Mouse (Mus musculus) ES-Bruce4 (cell line): ENCODE measurements around the gene Ptprk. TPM values are rescaled to one million over a fixed set of nuclear protein-coding genes. Genes with fewer than 3 reads are reported as not detected.

Source experiments
- H3K27ac ChIP-seq: 2 replicates; pipeline ENCODE4 v1.5.1; 2012; ENCODE audit warnings: low read length, inconsistent platforms; ENCODE audit not compliant: insufficient read depth
- H3K27me3 ChIP-seq: 2 replicates; pipeline ENCODE4 v1.6.1; 2012; ENCODE audit warnings: mild to moderate bottlenecking, low read length, inconsistent platforms; ENCODE audit not compliant: control insufficient read depth, poor library complexity, insufficient read depth, severe bottlenecking
- H3K36me3 ChIP-seq: 2 replicates; pipeline ENCODE4 v1.6.1; 2012; ENCODE audit warnings: inconsistent platforms, mild to moderate bottlenecking, low read length, moderate library complexity; ENCODE audit not compliant: control insufficient read depth, poor library complexity, insufficient read depth, severe bottlenecking
- H3K4me1 ChIP-seq: one replicate; pipeline ENCODE4 v1.8.1; 2011; ENCODE audit warnings: low read length; ENCODE audit not compliant: control insufficient read depth, insufficient read depth
- H3K4me3 ChIP-seq: 2 replicates; pipeline ENCODE4 v1.5.1; 2011; ENCODE audit warnings: low read depth, mild to moderate bottlenecking, low read length
- H3K9ac ChIP-seq: 2 replicates; pipeline ENCODE4 v1.6.1; 2012; ENCODE audit warnings: low read depth, mild to moderate bottlenecking, inconsistent platforms; ENCODE audit not compliant: poor library complexity, severe bottlenecking
- H3K9me3 ChIP-seq: replicated peaks from 2 replicates; pipeline ENCODE4 v1.6.1; 2012; ENCODE audit warnings: mild to moderate bottlenecking, low read length, inconsistent platforms; ENCODE audit not compliant: control insufficient read depth, poor library complexity, insufficient read depth, severe bottlenecking
- CTCF ChIP-seq: IDR thresholded peaks from one replicate; pipeline ENCODE4 v1.8.1; 2011; ENCODE audit warnings: low read depth, low read length
- EP300 ChIP-seq: IDR thresholded peaks from 2 replicates; pipeline ENCODE4 v1.6.1; 2011; ENCODE audit warnings: low read depth, low read length; ENCODE audit not compliant: insufficient read depth
- POLR2A ChIP-seq: IDR thresholded peaks from one replicate; pipeline ENCODE4 v1.8.1; 2011; ENCODE audit warnings: low read length; ENCODE audit not compliant: insufficient read depth
- polyA plus RNA-seq: library from polyadenylated mRNA; stranded (reverse); fragments of >200 nt; gene quantifications from 2 replicates; pipeline ENCODE4 v1.2.4, GENCODE M21; 2011; ENCODE audit warnings: low read depth; ENCODE audit not compliant: missing spikeins, insufficient read depth, insufficient read length

Gene Ptprk
- polyA plus RNA-seq, 1 experiment = 48.9 TPM

- no peaks in the 10 kb centered on the region for H3K36me3 ChIP-seq
- no peaks in the 10 kb centered on the region for H3K27me3 ChIP-seq
- H3K4me1 ChIP-seq = no peaks in the 10 kb centered on the region
- H3K9ac ChIP-seq = no peak overlapping the region
- TF ChIP-seq POLR2A = no peak
- no peak for TF ChIP-seq CTCF
- TF ChIP-seq EP300 = no peak
- no peak overlapping the region for H3K4me3 ChIP-seq
- H3K27ac ChIP-seq = no peak overlapping the region
- no peaks in the 10 kb centered on the region for H3K9me3 ChIP-seq
Observed at GRCm38 (mm10) chr10:28193630-28194029, 119.0 kb downstream of the Ptprk start.

DNA sequence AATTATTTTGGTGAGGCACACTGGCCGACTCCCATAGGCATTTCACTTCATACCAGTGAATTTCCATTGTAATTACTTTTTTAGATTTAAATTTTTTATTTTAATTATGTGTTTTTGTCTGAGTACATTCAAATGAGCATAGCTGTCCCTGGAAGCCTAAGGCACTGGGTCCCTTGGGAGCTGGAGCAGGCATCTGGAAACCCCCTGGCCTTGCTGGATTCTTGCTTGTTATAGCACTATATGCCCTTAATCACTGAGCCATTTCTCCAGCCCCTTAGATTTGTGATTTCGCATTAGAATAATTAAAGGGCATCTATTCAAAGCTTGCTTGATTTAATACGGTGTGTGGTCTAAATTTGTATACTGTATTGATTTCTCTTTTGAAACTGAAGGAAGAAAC is 126.0 kb downstream of the Ptprk start:
- no peaks in the 10 kb centered on the region for H3K27me3 ChIP-seq
- TF ChIP-seq POLR2A (no peak), CTCF (no peak), EP300 (no peak)

GRCm38 (mm10) chr10:28209394-28209793 is 134.8 kb downstream of the Ptprk start:
- Histone ChIP-seq H3K36me3 (no peaks in the 10 kb centered on the region), H3K9me3 (no peaks in the 10 kb centered on the region), H3K27ac (no peak overlapping the region), H3K4me1 (no peaks in the 10 kb centered on the region), H3K4me3 (no peak overlapping the region), H3K27me3 (no peaks in the 10 kb centered on the region), H3K9ac (no peak overlapping the region)
- TF ChIP-seq CTCF (no peak), POLR2A (no peak), EP300 (no peak)

More for the DNA sequence above, 126.0 kb downstream of the Ptprk start:
- no peaks in the 10 kb centered on the region for H3K36me3 ChIP-seq
- no peaks in the 10 kb centered on the region for H3K9me3 ChIP-seq
- no peak overlapping the region for H3K9ac ChIP-seq
- H3K4me1 ChIP-seq = no peaks in the 10 kb centered on the region
- no peak overlapping the region for H3K4me3 ChIP-seq
- no peak overlapping the region for H3K27ac ChIP-seq

DNA sequence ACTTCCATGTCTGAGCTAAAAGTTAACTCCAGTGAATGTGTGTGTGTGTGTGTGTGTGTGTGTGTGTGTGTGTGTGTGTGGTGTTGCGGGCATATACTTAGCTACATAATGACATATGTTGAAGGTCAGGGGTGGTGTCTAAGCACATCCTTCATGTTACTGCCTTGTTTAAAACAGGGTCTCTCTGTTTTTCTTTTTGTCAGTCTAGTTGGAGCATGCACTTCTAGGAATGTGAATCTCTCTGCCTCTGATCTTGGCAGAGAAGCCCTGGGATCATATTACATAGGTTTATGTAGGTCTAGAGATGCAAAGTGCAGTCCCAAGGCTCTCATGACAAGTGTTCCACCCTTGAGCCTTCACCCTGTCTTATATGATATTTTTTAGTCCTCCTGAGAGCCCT is 137.5 kb downstream of the Ptprk start:
- no peaks in the 10 kb centered on the region for H3K36me3 ChIP-seq
- H3K9me3 ChIP-seq = no peaks in the 10 kb centered on the region
- TF ChIP-seq CTCF = no peak
- no peak for TF ChIP-seq POLR2A
- TF ChIP-seq EP300 = no peak
- H3K4me3 ChIP-seq = no peak overlapping the region
- H3K27me3 ChIP-seq = no peaks in the 10 kb centered on the region
- H3K9ac ChIP-seq = no peak overlapping the region
- no peaks in the 10 kb centered on the region for H3K4me1 ChIP-seq
- no peak overlapping the region for H3K27ac ChIP-seq

DNA sequence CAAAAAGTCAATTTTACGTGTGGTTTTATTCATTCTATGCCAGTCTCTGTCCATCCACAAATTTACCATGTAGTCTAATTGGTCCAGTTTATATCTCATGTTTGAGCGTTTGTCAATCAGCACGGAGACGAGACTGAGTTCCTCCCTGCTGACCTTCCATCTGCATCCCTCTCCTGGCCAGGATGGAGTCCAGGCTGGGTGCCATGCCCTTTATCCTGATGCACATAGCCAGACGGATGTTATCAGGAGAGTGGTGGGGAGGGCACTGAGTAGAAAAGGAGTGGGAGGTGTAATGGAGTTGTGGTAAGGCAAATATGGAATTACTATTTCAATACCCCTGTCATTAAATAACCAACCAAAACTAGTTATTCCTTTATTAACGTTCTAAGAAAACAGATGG is 140.5 kb downstream of the Ptprk start:
- Histone ChIP-seq H3K4me1 (no peaks in the 10 kb centered on the region), H3K27ac (no peak overlapping the region), H3K9me3 (no peaks in the 10 kb centered on the region), H3K36me3 (no peaks in the 10 kb centered on the region), H3K27me3 (no peaks in the 10 kb centered on the region), H3K9ac (no peak overlapping the region), H3K4me3 (no peak overlapping the region)
- TF ChIP-seq CTCF = no peak
- TF ChIP-seq POLR2A = no peak
- TF ChIP-seq EP300 = no peak

DNA sequence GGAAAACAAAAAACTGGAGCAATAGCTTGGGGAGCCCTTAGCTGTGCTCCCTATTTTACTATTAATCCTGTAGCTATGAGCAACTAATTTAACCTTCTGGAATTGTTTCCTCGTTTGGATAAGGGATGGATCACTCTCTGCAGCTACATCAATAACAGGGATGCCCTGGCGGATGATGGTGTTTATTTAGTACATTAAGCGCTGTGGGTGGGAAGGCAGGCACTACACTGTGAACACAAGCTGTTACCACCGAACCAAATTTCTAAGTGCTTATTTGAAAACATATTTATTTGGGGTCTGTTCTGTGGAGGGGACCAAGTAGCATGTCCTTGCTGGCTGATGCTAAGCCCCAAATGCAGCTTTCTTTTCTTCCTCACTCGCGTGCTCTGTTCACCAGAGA is 149.0 kb downstream of the Ptprk start:
- H3K4me1 ChIP-seq = no peaks in the 10 kb centered on the region
- no peak overlapping the region for H3K27ac ChIP-seq
- TF ChIP-seq POLR2A (no peak), EP300 (no peak), CTCF (no peak)
- H3K36me3 ChIP-seq = no peaks in the 10 kb centered on the region
- no peaks in the 10 kb centered on the region for H3K27me3 ChIP-seq
- H3K9ac ChIP-seq = no peak overlapping the region
- no peaks in the 10 kb centered on the region for H3K9me3 ChIP-seq
- H3K4me3 ChIP-seq = no peak overlapping the region

DNA sequence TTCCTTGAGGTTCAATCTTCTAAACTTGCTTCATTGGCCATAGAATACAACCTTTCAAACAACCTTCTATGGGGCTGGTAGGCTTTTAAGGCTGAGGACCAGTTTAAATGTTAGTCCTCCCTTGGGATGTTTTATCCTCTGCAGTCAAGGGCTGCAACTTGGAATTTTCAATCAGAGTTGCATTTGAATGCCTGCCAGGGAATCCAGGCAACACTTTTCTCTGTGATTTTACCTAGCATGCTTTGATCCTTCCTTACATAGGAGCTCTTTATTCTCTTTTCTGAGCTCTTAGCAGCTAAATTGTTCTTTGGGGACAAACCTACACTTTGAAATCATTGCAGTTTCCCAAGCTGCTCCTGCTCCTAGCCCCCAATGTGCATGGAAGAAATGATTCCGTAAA is 149.8 kb downstream of the Ptprk start:
- Histone ChIP-seq H3K4me3 (no peak overlapping the region), H3K9me3 (no peaks in the 10 kb centered on the region), H3K36me3 (no peaks in the 10 kb centered on the region), H3K4me1 (no peaks in the 10 kb centered on the region), H3K9ac (no peak overlapping the region), H3K27me3 (no peaks in the 10 kb centered on the region), H3K27ac (no peak overlapping the region)
- no peak for TF ChIP-seq EP300
- no peak for TF ChIP-seq CTCF
- TF ChIP-seq POLR2A = no peak
